Mouse (Mus musculus) brain, embryonic 14.5 days (tissue): ENCODE measurements at regions not wholly inside any gene's neighbourhood (a gene's known extent, or its start where the extent isn't known, plus 50 kb on each side); places are given as distances from the start of the nearest gene placed in this dataset.

Experiments
- CTCF ChIP-seq: fragments of 200-500 bp; IDR thresholded peaks from 2 replicates; pipeline ENCODE4 v1.5.1; 2012; ENCODE audit warnings: inconsistent platforms, mild to moderate bottlenecking, moderate library complexity, borderline replicate concordance; ENCODE audit not compliant: insufficient read depth, insufficient read length; ENCODE audit errors: extremely low read depth
- POLR2A ChIP-seq: fragments of 200-500 bp; IDR thresholded peaks from 2 replicates; pipeline ENCODE4 v1.6.1; 2012; ENCODE audit warnings: mild to moderate bottlenecking, inconsistent platforms, borderline replicate concordance; ENCODE audit not compliant: poor library complexity, insufficient read depth, insufficient read length, severe bottlenecking; ENCODE audit errors: extremely low read depth

GRCm38 (mm10) chr3:113873226-113873625 lies 157.1 kb upstream of the Col11a1 start:
- TF ChIP-seq CTCF (no peak), POLR2A (no peak)
